Mouse (Mus musculus) CH12F3 (cell line): ENCODE results near the gene Ndufa4l2.

Experiments used
- in situ Hi-C: fragments of 300-500 bp; cut with MboI; formaldehyde crosslinking; loops from 2 replicates; pipeline ENCODE4 v1.14.3; 2020; ENCODE audit warnings: low sequenced_read_pairs

The Ndufa4l2 gene

DNA sequence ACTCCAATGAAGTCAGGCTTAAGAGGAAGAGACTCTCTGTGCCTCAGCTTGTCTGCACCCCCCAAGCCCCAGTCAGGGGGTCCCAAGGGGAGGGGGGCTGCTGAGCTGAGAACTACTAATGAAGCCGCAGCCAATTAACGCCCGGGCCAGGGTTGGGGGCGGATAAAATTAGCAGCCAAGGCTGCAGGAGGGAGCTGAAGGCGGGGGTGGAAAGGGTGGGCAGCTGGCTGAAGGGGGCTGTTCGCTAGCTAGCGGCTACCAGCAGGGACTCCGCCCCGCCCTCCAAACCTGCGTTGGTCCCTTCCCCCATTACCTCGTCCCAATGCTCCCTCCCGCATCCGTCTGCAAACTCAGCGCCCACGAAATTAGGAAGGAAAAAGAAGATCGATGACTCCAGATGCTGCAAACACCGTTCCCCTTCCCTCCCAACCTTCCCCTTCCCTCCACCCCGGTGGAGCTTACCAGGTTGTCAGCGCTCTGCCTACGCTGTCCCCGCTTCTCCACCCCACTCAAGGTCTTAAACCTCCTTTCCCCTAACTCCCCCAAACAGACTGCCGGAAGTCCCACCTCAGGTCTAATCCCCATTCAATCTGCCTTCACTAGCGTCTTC lies 10.0 kb downstream of the Ndufa4l2 start:
- in situ Hi-C loops = no loop called here

DNA sequence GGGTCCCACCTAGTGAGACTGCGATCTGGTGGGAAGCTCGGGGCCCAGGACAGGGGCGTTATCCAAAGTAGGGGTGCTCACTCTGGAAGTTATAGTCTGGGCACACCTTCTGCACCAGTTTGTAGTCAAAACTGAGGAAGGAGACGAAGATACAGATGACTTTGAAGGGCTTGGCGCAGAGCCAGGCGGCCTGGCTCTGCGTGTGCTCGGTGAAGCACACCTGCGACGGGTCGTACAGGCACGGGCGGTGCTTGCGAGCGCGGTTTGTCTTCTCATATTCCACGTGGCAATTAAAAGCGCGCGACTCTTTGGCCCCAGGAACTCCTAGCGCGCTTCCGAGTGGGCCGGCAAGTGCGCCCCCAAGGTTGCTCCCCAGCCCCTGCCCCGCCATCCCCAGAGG lies 11.3 kb downstream of the Ndufa4l2 start:
- in situ Hi-C loops = no loop called here

DNA sequence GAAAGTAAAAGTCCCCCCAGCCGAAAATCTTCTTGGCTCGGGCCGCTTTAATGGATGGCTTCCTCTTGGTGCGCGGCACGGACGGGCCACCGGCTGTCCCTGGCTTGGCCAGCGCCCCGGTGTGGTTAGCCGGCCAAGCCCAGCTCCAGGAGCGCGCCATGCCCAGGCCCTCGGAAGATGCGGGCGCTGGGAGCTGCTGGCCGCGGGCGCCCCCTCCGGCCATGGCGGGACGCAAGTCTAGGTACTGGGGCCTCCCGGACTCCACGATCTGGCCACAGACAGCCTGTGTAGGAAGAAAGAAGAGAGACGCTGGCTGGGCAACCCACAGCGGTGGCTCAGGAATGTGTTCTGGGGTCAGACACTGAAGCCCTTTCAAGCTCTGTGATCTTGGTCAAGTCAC lies 11.9 kb downstream of the Ndufa4l2 start:
- in situ Hi-C loops = no loop called here

DNA sequence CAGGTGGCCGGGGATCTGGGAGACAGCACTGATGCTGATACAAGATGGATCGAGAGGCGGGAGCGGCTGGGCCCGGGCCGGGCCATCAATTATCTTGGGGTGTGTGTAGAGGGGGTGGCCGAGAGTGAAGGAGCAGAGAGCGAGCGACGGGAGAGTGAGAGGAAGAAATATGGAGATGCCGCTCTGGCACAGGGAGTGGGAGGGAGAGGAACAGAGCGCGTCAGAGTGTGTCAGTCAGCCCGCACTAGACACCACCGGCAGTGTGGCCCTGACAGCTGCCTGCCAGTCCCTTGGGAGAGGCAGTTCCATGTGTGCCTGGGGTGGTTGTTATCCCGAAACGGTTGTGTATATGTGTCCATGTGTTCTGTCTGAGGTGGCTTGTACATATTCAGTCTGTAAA lies 12.7 kb downstream of the Ndufa4l2 start:
- in situ Hi-C loops = no loop called here

DNA sequence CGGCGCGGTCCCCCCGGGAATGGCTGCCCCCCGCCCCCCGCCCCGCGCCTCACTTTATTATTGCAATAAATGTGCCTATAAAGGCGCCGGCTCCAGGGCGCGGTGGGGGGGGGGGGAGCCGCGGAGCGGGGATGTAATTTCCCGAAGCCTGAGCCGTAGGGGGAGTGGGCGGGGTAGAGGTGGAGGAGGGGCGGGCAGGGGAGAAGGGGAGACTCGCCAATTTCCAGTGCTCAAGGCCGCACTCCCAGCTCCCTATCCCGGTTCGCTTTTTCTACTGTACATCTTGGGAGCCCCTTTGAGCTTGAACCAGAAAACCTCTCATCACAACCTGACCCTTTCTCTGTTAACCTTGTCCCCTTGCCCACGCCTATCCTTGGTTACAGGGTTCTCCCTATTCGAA lies 16.2 kb downstream of the Ndufa4l2 start:
- in situ Hi-C loops = no loop called here

DNA sequence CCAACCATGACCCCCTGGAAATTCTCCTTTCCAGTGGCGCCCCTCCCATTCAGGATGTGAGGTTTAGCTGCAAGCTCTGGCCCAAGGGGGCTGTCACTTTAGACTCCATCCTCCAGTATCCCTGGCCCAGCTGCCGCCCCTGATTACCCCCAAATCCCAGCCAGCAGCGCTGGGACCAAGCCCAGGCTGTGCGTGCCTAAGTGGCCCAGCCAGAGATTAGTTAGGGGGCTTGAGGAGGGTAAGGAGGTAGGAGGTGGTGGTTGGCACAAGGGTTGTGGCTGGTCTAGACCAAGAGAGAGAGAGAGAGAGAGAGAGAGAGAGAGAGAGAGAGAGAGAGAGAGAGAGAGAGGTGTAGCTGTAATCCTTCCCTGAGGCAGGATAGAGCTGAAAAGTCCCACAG lies 16.8 kb downstream of the Ndufa4l2 start:
- in situ Hi-C loops = no loop called here

DNA sequence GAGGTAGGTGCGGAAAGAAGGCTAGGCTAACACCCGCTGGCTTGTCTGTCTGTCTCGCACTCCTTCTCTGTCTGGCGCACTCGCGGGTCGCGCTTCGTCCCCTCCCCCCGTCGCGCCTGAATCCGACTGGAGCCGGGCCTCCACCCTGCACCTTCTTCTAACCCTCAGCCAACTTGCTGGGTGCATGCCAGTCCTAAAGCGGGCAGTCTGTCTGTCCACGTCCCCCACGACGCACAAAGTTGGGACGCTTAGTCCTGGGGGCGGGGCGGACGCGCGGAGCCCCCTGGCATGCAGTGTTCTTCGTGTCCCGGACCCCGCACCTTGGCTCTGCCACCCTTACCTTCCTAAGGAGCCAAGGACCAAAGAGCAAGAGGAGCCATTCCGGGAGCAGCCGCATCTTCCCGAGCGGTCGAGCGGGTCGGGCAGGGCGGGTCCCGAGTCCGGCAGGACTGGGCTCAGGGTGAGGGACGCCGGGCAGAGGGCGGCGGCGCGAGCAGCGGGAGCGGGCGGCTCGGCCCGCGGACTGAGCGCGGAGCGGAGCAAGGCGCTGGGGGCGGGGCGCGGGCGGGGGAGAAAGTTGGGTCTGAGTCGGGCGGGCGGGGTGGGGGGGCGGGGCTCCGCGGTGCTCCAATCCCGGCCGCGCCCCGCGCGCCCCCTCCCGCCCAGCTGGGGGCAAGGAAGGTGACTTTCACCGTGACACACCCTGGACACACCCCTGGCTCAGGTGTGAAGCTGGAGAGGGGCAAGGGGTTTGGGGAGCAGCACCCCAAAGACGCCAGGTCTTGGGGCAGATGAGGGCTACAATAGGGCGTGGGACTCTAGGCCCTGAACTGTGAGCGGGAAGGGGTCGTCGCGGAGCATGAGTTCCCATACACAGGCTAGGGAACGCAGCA lies 19.5 kb downstream of the Ndufa4l2 start, which contains the start of gene Nxph4:
TSS of gene Nxph4 (minus strand) at position 524 of the 893 bp plus-strand sequence.
- in situ Hi-C loops = no loop called here

DNA sequence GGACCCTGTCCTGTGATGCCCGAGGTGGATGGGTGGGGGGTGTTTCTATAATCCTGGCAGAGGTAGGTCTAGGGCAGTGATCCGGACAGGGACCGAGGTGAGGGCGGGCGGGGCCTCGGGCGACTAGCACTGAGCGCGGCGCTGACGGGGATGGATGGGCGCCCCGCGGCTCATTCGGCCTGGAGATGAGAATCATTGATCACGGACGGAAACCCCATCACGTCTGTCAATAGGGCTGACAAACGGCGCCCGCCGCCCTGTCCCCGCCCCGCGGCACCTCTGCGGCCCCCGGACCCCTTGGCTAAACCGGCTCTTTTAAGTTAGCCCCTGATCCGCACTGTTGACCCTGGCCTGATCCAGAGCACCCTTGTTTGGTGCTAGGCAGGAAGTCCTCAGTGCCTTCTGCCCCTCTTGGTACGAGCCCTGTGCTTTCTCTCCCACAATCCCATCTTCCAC lies 20.2 kb downstream of the Ndufa4l2 start:
- in situ Hi-C loops = no loop called here

DNA sequence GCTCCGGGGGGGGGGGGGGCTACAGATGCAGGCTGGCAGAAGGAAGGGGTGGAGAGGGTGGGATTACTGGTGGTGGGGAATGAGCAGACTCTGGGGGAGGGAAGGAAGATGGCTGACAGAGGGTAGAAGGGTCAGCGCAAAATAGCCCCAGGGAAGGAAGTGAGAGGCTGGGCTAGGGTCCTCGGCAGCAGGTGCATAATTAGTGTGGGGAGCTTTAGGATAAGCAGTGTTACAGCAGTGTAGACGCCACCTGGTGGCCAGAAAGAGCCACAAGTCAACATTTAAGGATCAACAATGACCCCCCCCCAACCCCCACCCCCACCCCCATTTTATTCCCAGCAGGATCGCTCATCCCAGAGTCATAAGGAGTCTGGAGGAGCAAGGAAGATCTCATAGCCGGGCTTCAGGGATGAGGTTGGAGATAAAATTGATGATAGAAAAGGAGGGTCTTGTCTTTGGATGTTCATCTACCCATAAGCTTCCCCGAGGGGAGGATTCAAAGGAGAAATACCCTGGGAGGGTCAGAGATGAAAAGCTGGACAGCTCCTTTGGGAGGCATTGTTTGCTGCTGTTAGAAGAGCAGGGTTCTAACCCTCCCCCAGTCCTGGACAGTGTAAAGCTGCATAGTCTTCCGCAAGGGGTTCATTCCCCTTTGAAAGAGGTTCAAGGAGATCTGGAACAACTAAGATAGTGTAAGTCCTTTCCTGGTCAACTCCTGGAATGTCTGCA lies 22.0 kb downstream of the Ndufa4l2 start:
- in situ Hi-C loops = no loop called here

DNA sequence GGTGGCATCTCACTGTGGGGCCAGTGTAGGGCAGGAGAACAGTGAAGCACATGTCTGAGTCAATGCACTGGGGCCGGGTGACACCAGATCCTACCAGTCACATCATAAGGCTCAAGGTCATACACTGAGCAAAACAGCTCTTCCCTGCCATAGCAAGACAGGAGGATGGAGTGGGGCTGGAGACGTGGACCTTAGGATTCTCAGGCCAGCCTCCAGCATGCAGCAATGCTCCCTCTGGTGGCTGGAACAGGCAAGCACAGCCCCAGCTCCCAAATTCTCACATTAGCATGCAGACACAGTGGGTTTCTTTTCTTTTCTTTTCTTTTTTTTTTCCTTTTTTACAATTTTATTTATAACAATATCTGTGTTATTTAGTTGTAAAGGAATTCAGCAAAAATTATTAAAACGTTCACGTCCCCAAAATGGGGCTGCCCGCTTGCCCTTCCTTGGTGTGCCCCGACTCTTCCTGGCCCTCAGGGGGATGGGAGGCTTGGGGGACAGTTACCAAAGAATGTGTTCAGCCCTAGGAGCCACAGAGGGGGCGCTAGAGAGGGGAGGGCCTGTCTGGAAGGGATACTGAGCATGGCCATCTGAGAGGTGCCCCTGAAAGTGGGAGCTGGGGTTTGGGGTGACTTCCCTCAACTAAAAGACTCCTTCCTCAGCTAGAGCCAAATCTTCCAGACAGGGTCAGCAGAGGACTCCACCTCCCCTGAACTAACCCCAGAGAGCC lies 23.3 kb downstream of the Ndufa4l2 start:
- in situ Hi-C loops = no loop called here

DNA sequence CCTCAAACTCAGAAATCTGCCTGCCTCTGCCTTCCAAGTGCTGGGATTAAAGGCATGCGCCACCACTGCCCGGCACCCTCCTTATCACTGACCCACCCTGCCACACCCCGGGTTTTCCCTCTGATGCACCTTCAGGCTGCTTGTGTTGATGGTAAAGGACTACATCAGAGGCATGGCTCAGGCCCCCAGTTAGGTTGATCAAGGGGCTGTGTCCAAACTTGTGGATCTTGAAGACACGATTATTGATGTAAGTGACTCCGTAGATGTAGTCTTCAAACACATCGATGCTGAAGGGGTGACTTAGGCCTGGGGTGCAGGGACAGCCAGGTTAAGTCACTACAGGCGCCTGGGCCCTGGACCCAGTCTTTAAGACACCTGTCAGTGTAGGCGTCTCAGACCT lies 26.7 kb downstream of the Ndufa4l2 start:
- in situ Hi-C loops = loop anchor here (5.0 kb wide), 1 partner anchor 34 kb away; no protein-coding TSS in a partner anchor

DNA sequence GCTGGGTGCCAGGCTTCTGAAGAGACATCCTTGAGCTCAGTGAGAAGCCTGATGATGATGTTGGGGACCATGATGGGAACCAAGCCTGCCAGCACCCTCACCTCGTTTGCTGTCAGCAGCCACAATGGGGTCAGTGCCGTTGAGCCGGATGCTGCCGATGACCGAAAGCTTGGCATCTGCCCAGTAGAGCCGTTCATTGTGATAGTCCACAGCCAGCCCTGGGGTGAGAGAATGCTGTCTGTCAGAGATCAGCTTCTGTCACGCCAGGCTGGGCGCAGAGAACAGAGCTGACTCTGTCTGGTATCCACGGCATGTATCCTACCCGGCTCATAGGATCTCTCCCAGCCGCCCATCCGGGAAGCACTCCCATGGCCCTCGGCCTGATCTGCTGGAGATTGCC lies 27.3 kb downstream of the Ndufa4l2 start:
- in situ Hi-C loops = loop anchor here (5.0 kb wide), 1 partner anchor 35 kb away; no protein-coding TSS in a partner anchor

DNA sequence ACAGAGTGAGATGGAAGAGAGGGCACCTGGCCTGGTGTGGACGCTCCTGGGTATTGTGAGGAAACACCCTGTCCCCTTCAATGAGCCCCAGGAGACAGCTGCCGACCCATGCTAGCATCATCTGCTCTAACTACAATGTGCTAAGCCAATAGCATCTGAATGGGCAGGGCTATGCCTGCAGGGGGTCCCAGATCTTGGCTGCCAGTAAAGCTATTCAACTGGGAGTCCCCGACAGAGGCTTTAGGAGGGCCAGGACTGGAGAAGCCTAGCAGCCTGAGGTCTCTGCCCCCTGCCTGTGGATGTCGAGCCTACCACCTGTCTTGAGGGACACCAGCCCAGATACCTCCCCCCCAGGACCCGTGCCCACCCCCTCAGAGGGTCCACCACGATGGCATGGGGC lies 28.0 kb downstream of the Ndufa4l2 start:
- in situ Hi-C loops = loop anchor here (5.0 kb wide), 1 partner anchor 35 kb away; no protein-coding TSS in a partner anchor

DNA sequence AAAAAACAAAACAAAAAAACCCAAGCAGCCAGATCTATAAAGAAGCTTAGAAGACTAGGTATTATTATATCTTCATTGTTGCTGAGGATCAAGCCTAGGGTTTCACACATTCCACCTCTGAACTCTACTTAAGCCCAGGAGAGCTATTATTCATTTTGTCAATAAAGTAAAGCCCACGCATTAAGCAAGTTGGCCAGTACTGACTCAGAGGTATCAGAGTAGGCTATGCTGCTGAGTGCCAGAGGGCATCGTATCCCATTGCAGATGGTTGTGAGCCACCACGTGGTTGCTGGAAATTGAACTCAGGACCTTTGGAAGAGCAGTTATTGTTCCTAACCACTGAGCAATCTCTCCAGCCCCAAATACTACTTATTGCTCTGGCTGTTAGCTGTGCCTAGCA lies 29.1 kb downstream of the Ndufa4l2 start:
- in situ Hi-C loops = loop anchor here (5.0 kb wide), 1 partner anchor 37 kb away; no protein-coding TSS in a partner anchor

DNA sequence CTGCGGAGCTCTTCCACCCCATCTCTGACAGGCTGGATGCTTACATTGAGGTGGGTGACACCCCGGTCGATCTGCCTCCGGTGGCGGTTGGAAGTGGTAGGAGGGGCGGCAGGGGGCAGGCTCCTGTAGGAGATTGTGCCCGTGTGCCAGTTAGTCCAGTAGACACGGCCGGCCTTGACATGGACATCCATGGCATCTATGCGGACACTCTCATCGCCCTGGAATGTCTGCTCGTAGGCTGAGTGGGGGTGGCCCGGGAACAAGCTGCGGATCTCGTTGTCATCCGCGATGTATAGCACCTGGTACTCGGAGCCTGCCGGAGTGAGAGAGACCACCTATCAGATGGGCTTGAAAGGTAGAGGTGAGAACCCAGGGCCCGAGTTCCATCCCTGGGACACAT lies 29.6 kb downstream of the Ndufa4l2 start:
- in situ Hi-C loops = loop anchor here (5.0 kb wide), 1 partner anchor 37 kb away; no protein-coding TSS in a partner anchor

DNA sequence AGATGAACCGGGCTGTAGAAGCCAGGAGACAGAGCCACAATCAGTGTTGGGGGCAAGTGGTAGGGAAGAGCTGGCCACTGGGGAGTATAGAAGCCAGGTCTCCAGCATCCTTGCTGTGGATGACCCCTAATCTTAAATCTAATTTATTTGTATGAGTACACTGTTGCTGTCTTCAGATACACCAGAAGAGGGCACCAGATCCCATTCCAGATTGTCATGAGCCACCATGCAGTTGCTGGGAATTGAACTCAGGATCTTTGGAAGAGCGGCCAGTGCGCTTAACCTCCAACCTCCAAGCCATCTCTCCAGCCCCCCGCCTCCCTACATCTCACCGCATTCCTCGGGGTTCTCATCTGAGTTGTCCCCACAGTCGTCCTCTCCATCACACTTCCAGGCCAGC lies 31.7 kb downstream of the Ndufa4l2 start:
- in situ Hi-C loops = no loop called here

DNA sequence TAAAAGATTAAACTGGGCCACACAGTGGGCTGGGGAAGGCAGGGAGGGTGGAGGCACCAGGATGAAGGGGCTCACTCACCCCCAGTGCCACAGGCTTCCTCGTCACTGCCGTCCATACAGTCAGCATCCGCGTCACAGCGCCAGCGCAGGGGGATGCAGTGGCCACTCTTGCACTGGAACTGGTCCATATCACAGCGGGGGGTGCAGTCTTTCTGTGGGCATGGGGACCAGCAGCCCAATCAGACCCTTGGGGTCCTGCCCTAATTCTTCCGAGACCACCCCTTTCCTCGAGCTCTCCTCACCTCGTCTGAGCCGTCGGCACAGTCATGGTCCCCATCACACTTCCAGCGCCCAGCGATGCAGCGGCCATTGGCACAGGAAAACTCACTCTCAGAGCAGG lies 33.5 kb downstream of the Ndufa4l2 start:
- in situ Hi-C loops = no loop called here

DNA sequence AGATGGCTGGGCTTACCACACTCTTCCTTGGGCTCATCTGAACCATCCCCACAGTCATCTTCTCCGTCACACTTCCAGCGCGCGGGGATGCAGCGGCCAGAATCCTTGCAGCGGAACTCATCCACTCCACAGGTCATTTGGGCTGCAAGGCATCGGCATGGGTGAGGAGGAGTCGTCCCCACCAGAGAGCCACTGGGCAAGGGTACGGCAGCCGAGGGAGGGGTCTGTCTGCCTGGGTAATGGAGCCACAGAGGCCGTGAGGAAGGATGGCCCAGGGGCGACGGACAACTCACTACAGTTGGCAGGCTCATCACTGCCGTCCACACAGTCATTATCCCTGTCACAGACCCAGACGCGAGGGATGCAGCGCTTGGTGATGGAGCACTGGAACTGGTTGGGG lies 35.1 kb downstream of the Ndufa4l2 start:
- in situ Hi-C loops = no loop called here

DNA sequence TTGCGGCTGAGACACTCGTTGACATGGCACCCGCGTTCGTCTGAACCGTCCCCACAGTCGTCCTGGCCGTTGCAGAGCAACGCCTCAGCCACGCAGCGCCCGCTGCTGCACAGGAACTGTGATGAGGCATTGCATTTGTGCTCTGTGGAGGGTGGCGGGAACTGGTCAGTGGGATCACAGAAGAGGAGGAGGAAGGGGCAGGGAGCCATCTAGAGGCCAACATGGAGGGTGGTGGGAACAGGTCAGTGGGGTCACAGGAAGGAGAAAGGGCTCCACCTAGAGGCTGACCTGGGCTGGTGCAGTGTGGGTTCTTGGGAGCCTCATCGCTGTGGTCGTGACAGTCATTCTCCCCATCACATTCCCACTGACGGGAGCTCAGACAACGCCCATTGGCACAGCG lies 40.9 kb downstream of the Ndufa4l2 start:
- in situ Hi-C loops = no loop called here

DNA sequence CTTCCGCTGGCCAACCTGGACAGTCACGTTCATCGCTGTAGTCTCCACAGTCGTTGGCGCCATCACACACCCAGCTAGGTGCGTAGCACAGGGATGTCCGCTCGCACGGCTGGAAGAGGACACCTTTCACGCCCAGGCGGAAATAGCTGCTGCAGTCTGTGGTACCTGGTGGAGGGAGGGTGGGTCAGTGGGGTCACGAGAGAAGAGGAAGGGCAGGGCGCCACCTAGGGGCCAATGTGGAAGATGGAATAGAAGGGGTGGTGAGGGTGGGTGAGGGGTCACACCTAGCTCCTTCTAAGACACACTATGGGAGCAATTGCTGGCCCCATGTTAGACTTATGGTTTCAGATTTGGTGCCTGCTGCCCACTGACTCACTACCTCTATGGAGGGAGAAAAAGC lies 42.6 kb downstream of the Ndufa4l2 start:
- in situ Hi-C loops = no loop called here

DNA sequence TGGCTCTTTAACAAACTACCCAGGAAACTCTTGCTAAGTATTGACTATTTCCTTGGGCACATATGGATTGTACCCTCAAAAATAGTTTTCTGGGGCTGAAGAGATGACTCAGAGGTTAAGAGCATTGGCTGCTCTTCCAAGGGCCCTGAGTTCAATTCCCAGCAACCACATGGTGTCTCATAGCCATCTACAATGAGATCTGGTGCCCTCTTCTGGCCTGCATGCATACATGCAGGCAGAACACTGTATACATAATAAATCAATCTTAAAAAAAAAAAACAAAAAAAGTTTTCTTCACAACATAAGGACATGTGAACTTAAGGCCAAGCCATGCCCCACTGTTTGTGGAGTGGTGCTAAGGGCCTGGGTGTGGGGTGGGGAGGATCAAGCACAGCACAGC lies 46.4 kb downstream of the Ndufa4l2 start:
- in situ Hi-C loops = no loop called here
